Mouse (Mus musculus): ENCODE measurements around the gene 5031410I06Rik.
"Not testable (repeated sequence)": the region's sequence is repeated elsewhere in the genome, so short reads cannot be mapped to it uniquely, and the experiment has no call there.

5031410I06Rik gene

GRCm38 (mm10) chr5:26105262-26105661, at the start of gene 5031410I06Rik:
TSS of gene 5031410I06Rik (minus strand) at chr5:26105362.
- DNase-seq = not testable (repeated sequence)

- DNase-seq = no peak
Measured at GRCm38 (mm10) chr5:26142891-26143290, 37.7 kb upstream of the 5031410I06Rik start.

GRCm38 (mm10) chr5:26121321-26121720, 16.2 kb upstream of the 5031410I06Rik start, which contains the start of gene Gm10220:
TSS of gene Gm10220 (minus strand) at chr5:26121421.
- not testable (repeated sequence) for DNase-seq

GRCm38 (mm10) chr5:26089191-26089590, 16.0 kb downstream of the 5031410I06Rik start, which contains the start of gene Gm10471:
TSS of gene Gm10471 (minus strand) at chr5:26089291.
- not testable (repeated sequence) for DNase-seq

GRCm38 (mm10) chr5:26079023-26079422, 26.1 kb downstream of the 5031410I06Rik start:
- DNase-seq = not testable (repeated sequence)

GRCm38 (mm10) chr5:26070716-26071115, 34.4 kb downstream of the 5031410I06Rik start:
- DNase-seq = no peak

GRCm38 (mm10) chr5:26058481-26058880, 46.7 kb downstream of the 5031410I06Rik start, which contains the start of gene Gm7347:
TSS of gene Gm7347 (minus strand) at chr5:26058581.
- DNase-seq = not testable (repeated sequence)
